ENCODE assay signal across 10 mouse cellular contexts in genomic region chr10:95297690-95298104, GRCm38 (mm10). TPM values are rescaled to one million over a fixed set of nuclear protein-coding genes. Genes with fewer than 3 reads are reported as not detected.
DNase-seq lines count a peak whose midpoint lies in the region; ATAC-seq and TF ChIP-seq lines count a peak whose summit lies in the region.
"Had no signal": no experiment of that assay in that cellular context is flagged by ENCODE, and none has a peak within 500 bp of the region (broad histone marks: within the 10 kb centered on the region; RNA-seq: fewer than 3 reads in every experiment).

No protein-coding gene starts in this region.

- H3K9me3 ChIP-seq in forebrain, embryonic 15.5 days, result no peaks in the 10 kb centered on the region
- no peaks in the 10 kb centered on the region for H3K9me3 ChIP-seq in forebrain, embryonic 12.5 days
- H3K9me3 ChIP-seq in CH12.LX (replicated peaks; ENCODE audit: low read length), result no peaks in the 10 kb centered on the region
- H3K9me3 ChIP-seq: midbrain, embryonic 12.5 days had no signal

- TF ChIP-seq CTCF in CH12.LX (conservative IDR thresholded peaks at IDR 0.05 in 1 of 2, IDR thresholded peaks at IDR 0.05 in 1 of 2; ENCODE audit: low read depth in 2 of 2, low read length in 2 of 2), result no peak
- TF ChIP-seq CTCF in liver, adult 2 months (IDR thresholded peaks at IDR 0.05; ENCODE audit: low read depth, low read length), result no peak

- peak; percentile 41; the same call in 1 of the 2 replicates for ATAC-seq in forebrain, embryonic 15.5 days (replicated peaks)
- ATAC-seq in forebrain, embryonic 12.5 days (ENCODE audit: low FRiP score), result no peak

- in situ Hi-C loops in CH12.LX (cut with MboI; ENCODE audit: low pct_ligation_motif_present, low pct_unique_long_range_greater_than_20kb, low sequenced_read_pairs), result loop anchor here (5.0 kb wide), 1 partner anchor 35 kb away; no protein-coding TSS in a partner anchor

- no peak for TF ChIP-seq RAD21 in CH12.LX (IDR thresholded peaks at IDR 0.05; ENCODE audit: low read depth, low read length)

- no peak overlapping the region for H3K4me3 ChIP-seq in forebrain, embryonic 15.5 days
- no peak overlapping the region for H3K4me3 ChIP-seq in forebrain, embryonic 12.5 days (replicated peaks)
- H3K4me3 ChIP-seq in CH12.LX (replicated peaks in 1 of 3; ENCODE audit: low read depth in 2 of 3, low read length in 2 of 3, poor library complexity in 1 of 3), result no peak overlapping the region
- H3K4me3 ChIP-seq in liver, adult 2 months (ENCODE audit: insufficient read depth, low read depth, low read length), result no peak overlapping the region
- H3K4me3 ChIP-seq: midbrain, embryonic 12.5 days had no signal

- dilution Hi-C loops in CH12.LX (cut with MboI; ENCODE audit: extremely low pct_ligation_motif_present, extremely low pct_unique_long_range_greater_than_20kb, low sequenced_read_pairs), result no loop called here

- no peak overlapping the region for H3K4me2 ChIP-seq in forebrain, embryonic 15.5 days (replicated peaks)
- no peak overlapping the region for H3K4me2 ChIP-seq in forebrain, embryonic 12.5 days
- no peak overlapping the region; the same call in 1 of the 2 replicates for H3K4me2 ChIP-seq in CH12.LX (ENCODE audit: insufficient read depth, low read depth, poor library complexity, severe bottlenecking)
- H3K4me2 ChIP-seq: midbrain, embryonic 12.5 days had no signal

- no peaks in the 10 kb centered on the region for H3K36me3 ChIP-seq in forebrain, embryonic 15.5 days
- no peaks in the 10 kb centered on the region for H3K36me3 ChIP-seq in forebrain, embryonic 12.5 days (replicated peaks)
- H3K36me3 ChIP-seq in CH12.LX (replicated peaks in 1 of 2; ENCODE audit: control insufficient read depth in 1 of 2, insufficient read depth in 1 of 2, low read length in 1 of 2), result no peaks in the 10 kb centered on the region
- no peaks in the 10 kb centered on the region for H3K36me3 ChIP-seq in liver, adult 2 months (ENCODE audit: control insufficient read depth, insufficient read depth, low read length)
- H3K36me3 ChIP-seq: midbrain, embryonic 12.5 days had no signal

- H3K27me3 ChIP-seq in forebrain, embryonic 15.5 days, result no peaks in the 10 kb centered on the region
- no peaks in the 10 kb centered on the region for H3K27me3 ChIP-seq in forebrain, embryonic 12.5 days
- no peaks in the 10 kb centered on the region for H3K27me3 ChIP-seq in CH12.LX (replicated peaks)
- no peaks in the 10 kb centered on the region for H3K27me3 ChIP-seq in liver, adult 2 months (ENCODE audit: control insufficient read depth, insufficient read depth, low read length)
- H3K27me3 ChIP-seq: midbrain, embryonic 12.5 days had no signal

- H3K9ac ChIP-seq in forebrain, embryonic 15.5 days (replicated peaks), result no peak overlapping the region
- H3K9ac ChIP-seq in forebrain, embryonic 12.5 days, result no peak overlapping the region
- H3K9ac ChIP-seq in CH12.LX (ENCODE audit: insufficient read depth, low read depth), result no peak overlapping the region; the same call in 1 of the 2 replicates
- H3K9ac ChIP-seq in liver, adult 2 months (ENCODE audit: low read depth, low read length), result peak overlapping the region; percentile 13; the same call in 1 of the 2 replicates
- H3K9ac ChIP-seq: midbrain, embryonic 12.5 days had no signal

- no peak for TF ChIP-seq EP300 in CH12.LX (IDR thresholded peaks at IDR 0.05; ENCODE audit: low read length)

- 61% methylated on average over 9 of the region's 9 CpGs for WGBS in forebrain, embryonic 15.5 days
- WGBS in forebrain, embryonic 12.5 days, result 69% methylated on average over 9 of the region's 9 CpGs
- WGBS in liver, adult 2 months, result 75% methylated on average over 9 of the region's 9 CpGs

- DNase-seq in CH12.LX (ENCODE audit: extremely low read depth), result peak; percentile 12
- DNase-seq in gastrocnemius, postnatal 10 days, result peak; percentile 31
- DNase-seq in liver, adult 2 months (ENCODE audit: extremely low read depth, low read depth, low spot score), result no peak
- DNase-seq in right cerebral cortex, postnatal 25 days, result no peak
- no peak for DNase-seq in kidney, adult 9 months
- DNase-seq in layer of hippocampus, postnatal 10 days (ENCODE audit: low spot score in 2 of 2), result no peak
- DNase-seq: cerebellum, adult 9-10 months had no signal

- H3K4me1 ChIP-seq in forebrain, embryonic 15.5 days, result peaks cover 13% of the 10 kb centered on the region
- peaks cover 13% of the 10 kb centered on the region for H3K4me1 ChIP-seq in forebrain, embryonic 12.5 days
- H3K4me1 ChIP-seq in CH12.LX (ENCODE audit: control insufficient read depth in 1 of 2, insufficient read depth in 2 of 2), result peaks cover 34 to 51% of the 10 kb centered on the region in 2 experiments
- H3K4me1 ChIP-seq in liver, adult 2 months (ENCODE audit: control insufficient read depth, insufficient read depth, low read length), result peaks cover 3% of the 10 kb centered on the region; the same call in 1 of the 2 replicates

- no peak for TF ChIP-seq POLR2A in CH12.LX (IDR thresholded peaks at IDR 0.05; ENCODE audit: low read depth, low read length)
- no peak for TF ChIP-seq POLR2A in liver, adult 2 months (IDR thresholded peaks at IDR 0.05; ENCODE audit: extremely low read depth, insufficient read depth, low read length)

- no peak overlapping the region for H3K27ac ChIP-seq in forebrain, embryonic 15.5 days (replicated peaks)
- H3K27ac ChIP-seq in forebrain, embryonic 12.5 days, result no peak overlapping the region
- H3K27ac ChIP-seq in CH12.LX (ENCODE audit: insufficient read depth, low read depth), result no peak overlapping the region
- H3K27ac ChIP-seq in liver, adult 2 months (replicated peaks; ENCODE audit: insufficient read depth, low read depth, low read length), result peak overlapping the region; percentile 61
- H3K27ac ChIP-seq: midbrain, embryonic 12.5 days had no signal

- H3K79me2 ChIP-seq in CH12.LX (replicated peaks; ENCODE audit: control insufficient read depth, extremely low read depth, insufficient read depth, poor library complexity, severe bottlenecking), result no peaks in the 10 kb centered on the region
- peaks cover 5% of the 10 kb centered on the region; the same call in 1 of the 2 replicates for H3K79me2 ChIP-seq in liver, adult 2 months (ENCODE audit: control insufficient read depth, insufficient read depth, low read length)

TF ChIP-seq in CH12.LX, 34 proteins besides CTCF, POLR2A, EP300 and RAD21:
- TF ChIP-seq BHLHE40 (IDR thresholded peaks at IDR 0.05; ENCODE audit: low read depth, low read length), result 0 out of 2 replicates have a peak, but pooled peaks have one; percentile 15
- TF ChIP-seq JUN (IDR thresholded peaks at IDR 0.05; ENCODE audit: insufficient read depth, low read depth, low read length), result no peak
- TF ChIP-seq IRF4 (IDR thresholded peaks at IDR 0.05; ENCODE audit: low read depth, low read length), result peak; percentile 23; the same call in 1 of the 2 replicates
TF ChIP-seq in CH12.LX: peak in this region for 2.

RNA-seq across cellular contexts. Expression of gene Cradd, which starts 26.2 kb away (rescaled TPM):
- 9.5 and 10.1 TPM in 2 replicates for polyA plus RNA-seq in forebrain, embryonic 15.5 days (2015; fragmentation: Nextera tagmentation; extraction: Ambion mirVana)
- 13.3 and 14.2 TPM in 2 replicates for polyA plus RNA-seq in forebrain, embryonic 12.5 days (2016; fragmentation: Nextera tagmentation; extraction: Ambion mirVana)
- total RNA-seq in CH12.LX (2012; rRNA removed), result 5.6 and 6.0 TPM in 2 replicates
- total RNA-seq in CH12.LX (2014; rRNA removed), result 5.2 and 5.6 TPM in 2 replicates
- polyA plus RNA-seq in CH12.LX (2012; ENCODE audit: insufficient read length, low read depth), result 8.2 and 8.8 TPM in 2 replicates
- total RNA-seq in gastrocnemius, postnatal 10 days (2021), result 10 to 100 TPM; 12.1 to 14.3 TPM
- total RNA-seq in liver, adult 2 months (2014; rRNA removed), result 8.9 and 10.6 TPM in 2 replicates
- polyA plus RNA-seq in liver, adult 2 months (2012; rRNA removed), result 24.7 and 34.7 TPM in 2 replicates
- 1 to 10 TPM; 5.8 to 7.3 TPM for total RNA-seq in layer of hippocampus, postnatal 10 days (2021)

Comparison
In these comparisons a context has a peak if more than half of its experiments do, and no peak if none do; other contexts are left out.
1. DNase-seq: peak in CH12.LX (single experiment) and gastrocnemius, postnatal 10 days (single experiment); none in liver, adult 2 months (single experiment), right cerebral cortex, postnatal 25 days (single experiment), kidney, adult 9 months (single experiment) and layer of hippocampus, postnatal 10 days (0 of 2).